Mouse (Mus musculus) liver, adult 2 months (tissue): ENCODE measurements around the gene Eda. TPM values are rescaled to one million over a fixed set of nuclear protein-coding genes. Genes with fewer than 3 reads are reported as not detected.

Experiments
- DNase-seq: peaks from one replicate; pipeline ENCODE4 v3.0.0-alpha.2; 2011; ENCODE audit warnings: low read depth, low spot score; ENCODE audit errors: extremely low read depth
- H3K27ac ChIP-seq: fragments of 200-500 bp; replicated peaks from 2 replicates; pipeline ENCODE4 v1.5.1; 2012; ENCODE audit warnings: low read depth, mild to moderate bottlenecking, control low read depth, inconsistent platforms, low read length; ENCODE audit not compliant: insufficient read depth
- H3K27me3 ChIP-seq: fragments of 200-500 bp; 2 replicates; pipeline ENCODE4 v1.6.1; 2012; ENCODE audit warnings: mild to moderate bottlenecking, moderate library complexity, low read length, inconsistent platforms; ENCODE audit not compliant: control insufficient read depth, insufficient read depth
- H3K36me3 ChIP-seq: fragments of 200-500 bp; 2 replicates; pipeline ENCODE4 v1.6.1; 2012; ENCODE audit warnings: low read length, inconsistent platforms; ENCODE audit not compliant: control insufficient read depth, insufficient read depth
- H3K4me1 ChIP-seq: fragments of 200-500 bp; 2 replicates; pipeline ENCODE4 v1.6.1; 2011; ENCODE audit warnings: low read length; ENCODE audit not compliant: control insufficient read depth, insufficient read depth
- H3K4me3 ChIP-seq: fragments of 200-500 bp; 2 replicates; pipeline ENCODE4 v1.5.1; 2011; ENCODE audit warnings: low read depth, mild to moderate bottlenecking, control low read depth, low read length, moderate library complexity; ENCODE audit not compliant: insufficient read depth
- H3K79me2 ChIP-seq: fragments of 200-500 bp; 2 replicates; pipeline ENCODE4 v1.6.1; 2012; ENCODE audit warnings: inconsistent platforms, mild to moderate bottlenecking, low read length, moderate library complexity; ENCODE audit not compliant: control insufficient read depth, insufficient read depth
- H3K9ac ChIP-seq: fragments of 200-500 bp; 2 replicates; pipeline ENCODE4 v1.6.1; 2012; ENCODE audit warnings: low read depth, mild to moderate bottlenecking, control low read depth, inconsistent platforms, low read length
- CTCF ChIP-seq: fragments of 200-500 bp; IDR thresholded peaks from 2 replicates; pipeline ENCODE4 v1.5.1; 2011; ENCODE audit warnings: low read depth, low read length, control low read depth
- POLR2A ChIP-seq: fragments of 200-500 bp; IDR thresholded peaks from 2 replicates; pipeline ENCODE4 v1.6.1; 2011; ENCODE audit warnings: low read length, control low read depth; ENCODE audit not compliant: insufficient read depth; ENCODE audit errors: extremely low read depth
- WGBS: fragments of 180-500 bp; shearing (Covaris S2); methylation state at CpG from one replicate; pipeline ENCODE4 v1.1.7; 2018; 5-methylcytosine and 5-hydroxymethylcytosine counted together
- polyA plus RNA-seq: library from polyadenylated mRNA; depleted of rRNA; stranded (reverse); fragments of >200 nt; gene quantifications from 2 replicates; pipeline ENCODE4 v1.2.3, GENCODE M21; 2012
- total RNA-seq: library from RNA; depleted of rRNA; stranded (reverse); fragments of >200 nt; gene quantifications from 2 replicates; pipeline ENCODE4 v1.2.3, GENCODE M21; 2014

Gene Eda
- total and polyA plus RNA-seq, 2 experiments = 0.48 to 0.92 TPM

DNA sequence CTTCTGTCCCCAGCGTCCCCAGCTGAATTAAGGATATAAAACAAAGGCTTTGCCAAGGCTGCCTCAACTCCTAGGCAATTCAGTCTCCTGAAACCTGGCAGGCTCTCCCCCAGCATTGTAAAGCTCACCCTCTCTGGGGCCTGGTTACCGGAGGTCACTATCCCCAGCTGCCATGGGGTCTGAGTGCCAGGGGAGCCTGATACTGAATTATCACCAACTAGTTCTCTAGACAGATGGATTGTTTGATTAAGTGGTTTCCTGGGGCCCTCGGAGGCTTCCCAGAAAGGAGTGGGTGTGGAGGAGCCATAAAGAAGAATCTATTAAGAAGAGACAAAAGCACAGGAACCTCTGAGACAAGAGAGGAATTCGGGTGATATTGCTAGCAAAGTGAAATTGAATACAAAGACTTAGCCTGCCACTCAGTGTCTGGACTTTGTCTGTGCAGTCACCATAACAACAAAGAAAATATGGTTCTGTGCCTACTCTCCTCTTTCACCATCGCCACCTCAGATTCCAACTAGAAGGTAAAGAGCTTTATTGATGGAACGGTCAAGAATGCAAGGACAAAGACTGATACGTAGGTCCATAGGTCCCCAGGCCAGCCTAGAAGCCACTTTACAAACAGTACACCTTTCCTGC lies 418.9 kb downstream of the Eda start:
- DNase-seq = no peak
- H3K79me2 ChIP-seq = no peaks in the 10 kb centered on the region

DNA sequence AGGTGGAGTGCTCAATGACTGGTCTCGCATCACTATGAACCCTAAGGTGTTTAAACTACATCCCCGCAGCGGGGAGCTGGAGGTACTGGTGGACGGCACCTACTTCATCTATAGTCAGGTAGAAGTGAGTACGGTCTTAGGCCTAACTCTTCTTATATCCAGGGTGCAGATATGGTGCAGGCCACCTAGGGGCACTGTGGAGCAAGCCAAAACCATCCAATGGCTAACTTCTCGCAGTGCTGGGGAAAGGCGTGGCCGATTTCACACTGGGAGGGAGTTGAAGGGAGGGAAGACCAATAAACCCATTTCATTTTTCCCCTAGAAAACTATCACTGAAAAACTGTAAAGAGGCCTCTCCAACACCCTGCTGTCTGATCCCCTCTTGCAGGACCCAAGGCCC lies 419.6 kb downstream of the Eda start:
- no peak for TF ChIP-seq POLR2A
- TF ChIP-seq CTCF = peak; percentile 78
- Histone ChIP-seq H3K27ac (no peak overlapping the region), H3K36me3 (no peaks in the 10 kb centered on the region), H3K4me3 (no peak overlapping the region), H3K9ac (no peak overlapping the region), H3K27me3 (no peaks in the 10 kb centered on the region), H3K79me2 (no peaks in the 10 kb centered on the region), H3K4me1 (no peaks in the 10 kb centered on the region)
- peak; percentile 38 for DNase-seq
- 65% methylated on average over 8 of the region's 8 CpGs for WGBS

More for the DNA sequence above, 418.9 kb downstream of the Eda start:
- no peaks in the 10 kb centered on the region for H3K27me3 ChIP-seq
- no peaks in the 10 kb centered on the region for H3K36me3 ChIP-seq
- no peaks in the 10 kb centered on the region for H3K4me1 ChIP-seq
- H3K9ac ChIP-seq = no peak overlapping the region
- no peak overlapping the region for H3K4me3 ChIP-seq
- no peak overlapping the region for H3K27ac ChIP-seq
- TF ChIP-seq POLR2A (no peak), CTCF (no peak)
- 82% methylated on average over 7 of the region's 7 CpGs for WGBS

DNA sequence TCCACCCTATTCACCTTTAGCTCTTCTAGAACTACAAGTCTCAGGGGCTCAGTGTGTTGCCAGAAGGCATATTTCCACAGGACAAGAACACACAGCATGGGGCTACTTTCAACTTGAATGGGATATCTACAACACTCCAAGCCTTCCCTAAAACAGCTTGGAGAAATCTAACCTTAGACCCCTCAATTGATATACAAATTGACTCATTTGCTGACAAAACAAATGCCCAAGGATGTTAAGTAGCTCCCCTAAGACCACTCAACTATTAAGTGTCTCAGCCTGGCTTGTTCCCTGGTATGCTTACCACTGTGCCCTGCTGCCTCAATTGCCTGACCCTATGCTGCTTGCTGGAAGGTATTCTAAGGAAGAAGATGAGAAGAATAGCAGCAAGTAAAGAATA lies 425.5 kb downstream of the Eda start:
- TF ChIP-seq CTCF (no peak), POLR2A (no peak)
- H3K36me3 ChIP-seq = no peaks in the 10 kb centered on the region
- no peaks in the 10 kb centered on the region for H3K79me2 ChIP-seq
- DNase-seq = no peak
- no peaks in the 10 kb centered on the region for H3K27me3 ChIP-seq
- H3K4me3 ChIP-seq = no peak overlapping the region
- H3K27ac ChIP-seq = no peak overlapping the region
- no peaks in the 10 kb centered on the region; the same call in 1 of the 2 replicates for H3K4me1 ChIP-seq
- H3K9ac ChIP-seq = no peak overlapping the region

DNA sequence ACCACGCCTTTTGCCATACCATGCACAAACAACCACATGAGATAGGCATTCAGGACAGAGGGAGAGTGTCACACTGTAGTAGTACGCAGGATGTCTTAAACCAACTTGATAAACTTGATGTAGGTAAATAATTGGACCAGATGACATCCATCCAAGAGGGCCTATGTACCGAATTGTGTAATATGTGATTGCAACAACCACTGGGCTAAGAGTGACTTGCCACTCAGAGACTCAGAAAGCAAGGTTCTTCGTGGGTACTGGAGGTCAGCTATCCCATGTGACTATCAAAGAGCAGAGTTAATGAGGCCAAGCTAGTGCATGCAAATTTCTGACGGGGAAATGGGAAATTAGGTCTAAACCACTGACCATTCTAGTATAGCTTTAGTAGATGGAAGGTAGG lies 426.3 kb downstream of the Eda start:
- no peak for TF ChIP-seq POLR2A
- no peak overlapping the region for H3K27ac ChIP-seq
- no peaks in the 10 kb centered on the region for H3K79me2 ChIP-seq
- DNase-seq = peak; percentile 92
- H3K9ac ChIP-seq = no peak overlapping the region
- H3K4me1 ChIP-seq = no peaks in the 10 kb centered on the region; the same call in 1 of the 2 replicates
- no peaks in the 10 kb centered on the region for H3K27me3 ChIP-seq
- 38% methylated on average over 5 of the region's 5 CpGs for WGBS
- no peaks in the 10 kb centered on the region for H3K36me3 ChIP-seq
- no peak overlapping the region for H3K4me3 ChIP-seq

DNA sequence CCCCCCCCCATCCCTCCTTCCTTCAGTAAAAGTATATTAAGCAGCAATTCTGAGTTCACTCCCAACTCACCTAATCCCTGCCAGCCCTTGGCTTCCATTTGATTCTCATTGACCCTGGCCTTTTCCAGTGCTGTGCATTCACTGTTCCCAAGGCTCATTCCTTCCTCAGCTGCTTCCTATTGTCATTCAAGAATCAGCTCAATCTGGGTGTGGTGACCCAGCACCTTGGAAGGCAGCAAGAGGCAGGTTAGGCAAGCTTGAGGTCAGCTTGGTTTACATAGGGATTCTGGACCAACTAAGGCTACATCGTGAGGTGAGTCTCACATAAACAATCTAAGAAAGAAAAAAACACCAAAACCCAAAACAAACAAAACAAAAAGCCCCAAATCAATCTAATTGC lies 433.8 kb downstream of the Eda start:
- no peaks in the 10 kb centered on the region for H3K36me3 ChIP-seq
- 80% methylated on average over 1 of the region's 1 CpGs for WGBS

DNA sequence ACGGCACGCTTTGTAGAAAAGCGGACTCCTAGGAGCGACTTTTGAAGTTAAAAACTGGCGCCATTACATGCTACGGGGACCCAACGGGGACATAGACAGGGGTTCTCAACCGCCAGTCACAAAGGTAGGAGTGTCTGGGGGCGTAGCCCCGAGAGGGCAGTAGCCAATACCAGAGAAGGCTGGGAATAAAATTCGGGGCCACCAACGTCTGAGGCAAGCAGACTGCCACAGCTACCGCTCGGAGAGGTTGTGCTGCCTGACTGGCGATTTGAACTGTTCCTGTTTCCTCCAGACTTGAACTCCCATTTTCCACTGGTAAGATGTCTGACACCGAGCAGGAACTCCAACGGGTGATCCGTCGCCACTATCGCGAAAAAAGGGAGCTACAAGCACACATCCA lies 453.3 kb downstream of the Eda start, which contains the start of gene Otud6a:
TSS of gene Otud6a (plus strand) at position 321 of the 400 bp plus-strand sequence.
- H3K27ac ChIP-seq = no peak within 1 kb of the TSS
- H3K79me2 ChIP-seq = no peaks in the 10 kb centered on the region
- H3K9ac ChIP-seq = no peak within 1 kb of the TSS
- no peak within 1 kb of the TSS for H3K4me3 ChIP-seq
- H3K27me3 ChIP-seq = no peaks in the 10 kb centered on the region
- TF ChIP-seq CTCF = no peak
- TF ChIP-seq POLR2A = no peak
- DNase-seq = no peak
- no peaks in the 10 kb centered on the region for H3K36me3 ChIP-seq
- H3K4me1 ChIP-seq = no peaks in the 10 kb centered on the region
- WGBS = 96% methylated on average over 21 of the region's 21 CpGs

More for the DNA sequence above, 433.8 kb downstream of the Eda start:
- no peak overlapping the region for H3K4me3 ChIP-seq
- no peaks in the 10 kb centered on the region for H3K27me3 ChIP-seq
- DNase-seq = no peak
- no peak for TF ChIP-seq POLR2A
- TF ChIP-seq CTCF = no peak
- no peaks in the 10 kb centered on the region for H3K79me2 ChIP-seq
- no peaks in the 10 kb centered on the region for H3K4me1 ChIP-seq
- no peak overlapping the region for H3K27ac ChIP-seq
- H3K9ac ChIP-seq = no peak overlapping the region
